Mouse (Mus musculus): Measurements from ENCODE around the gene Tnrc6b. TPM values are rescaled to one million over a fixed set of nuclear protein-coding genes. Genes with fewer than 3 reads are reported as not detected.

The Tnrc6b gene
- total RNA-seq, 1 experiment: 37.0 TPM

DNA sequence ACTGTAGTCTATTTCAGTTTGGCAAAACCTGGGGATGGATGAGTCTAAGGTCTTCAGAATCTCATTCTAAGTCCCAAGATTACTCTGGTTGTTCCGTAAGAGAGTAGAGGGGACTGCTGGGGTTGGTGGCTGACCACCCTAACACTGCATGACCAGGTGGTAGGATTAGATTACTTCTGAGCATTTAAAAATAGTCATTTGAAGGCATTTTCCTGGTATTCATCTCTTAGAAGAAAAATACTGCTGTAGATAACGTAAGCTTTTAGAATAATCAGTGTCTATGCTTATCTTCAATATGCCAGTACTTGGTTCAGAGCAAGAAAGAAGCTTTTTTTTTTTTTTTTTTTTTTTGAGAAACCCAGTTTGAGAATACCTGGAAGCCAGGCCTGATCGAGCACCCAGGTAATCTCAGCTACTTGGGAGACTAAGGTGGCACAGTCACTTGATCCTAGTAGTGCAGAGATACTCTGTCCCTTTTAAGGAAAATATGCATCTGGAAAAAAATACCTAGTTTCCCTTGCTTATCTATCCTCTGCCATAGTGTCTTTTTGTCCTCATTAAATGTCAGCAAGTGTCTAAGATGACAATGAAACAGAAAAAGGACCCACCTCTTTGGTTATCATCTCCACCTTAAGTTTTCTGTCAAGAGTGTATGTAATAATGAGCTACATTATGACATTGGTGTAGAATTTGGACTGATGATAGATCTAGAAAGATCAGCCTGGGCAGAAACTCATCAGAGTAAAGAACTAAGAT lies 33.7 kb downstream of the Tnrc6b start:
- in situ Hi-C loops (cut with MboI; ENCODE audit: low sequenced_read_pairs in 2 of 2, unreplicated experiment in 2 of 2): no loop called here
- no peak overlapping the region for H3K27ac ChIP-seq (ENCODE audit: insufficient read depth, low read depth, low read length, poor library complexity, severe bottlenecking)
- no peak for TF ChIP-seq CHD2 (IDR thresholded peaks at IDR 0.05; ENCODE audit: low read depth, low read length)
- no peak for TF ChIP-seq ZNF384 (IDR thresholded peaks at IDR 0.05; ENCODE audit: low read depth, low read length)
- no peak for TF ChIP-seq MAFK (IDR thresholded peaks at IDR 0.05; ENCODE audit: insufficient read depth, low read depth, low read length)
- TF ChIP-seq HCFC1 (IDR thresholded peaks at IDR 0.05; ENCODE audit: borderline replicate concordance, insufficient read depth, low read length): no peak
- no peak for TF ChIP-seq ZC3H11A (IDR thresholded peaks at IDR 0.05; ENCODE audit: borderline replicate concordance, low read depth, low read length)
- no peaks in the 10 kb centered on the region for H3K9me3 ChIP-seq (ENCODE audit: control insufficient read depth, insufficient read depth, low read depth, low read length)
- no peaks in the 10 kb centered on the region for H3K36me3 ChIP-seq (ENCODE audit: control insufficient read depth, insufficient read depth, low read length, poor library complexity, severe bottlenecking)
- no peak for DNase-seq (ENCODE audit: low read depth, low spot score)
- H3K4me3 ChIP-seq (ENCODE audit: insufficient read depth in 1 of 2, low read depth in 1 of 2, low read length in 2 of 2, poor library complexity in 1 of 2, severe bottlenecking in 1 of 2): no peak overlapping the region
- H3K4me1 ChIP-seq (ENCODE audit: control insufficient read depth in 2 of 2, insufficient read depth in 2 of 2, low read length in 2 of 2, poor library complexity in 1 of 2): peaks cover 3% of the 10 kb centered on the region in 2 experiments; a peak in 2 of 4 replicates
- no peak overlapping the region for H3K9ac ChIP-seq (ENCODE audit: insufficient read depth, low read depth, low read length, poor library complexity, severe bottlenecking)

DNA sequence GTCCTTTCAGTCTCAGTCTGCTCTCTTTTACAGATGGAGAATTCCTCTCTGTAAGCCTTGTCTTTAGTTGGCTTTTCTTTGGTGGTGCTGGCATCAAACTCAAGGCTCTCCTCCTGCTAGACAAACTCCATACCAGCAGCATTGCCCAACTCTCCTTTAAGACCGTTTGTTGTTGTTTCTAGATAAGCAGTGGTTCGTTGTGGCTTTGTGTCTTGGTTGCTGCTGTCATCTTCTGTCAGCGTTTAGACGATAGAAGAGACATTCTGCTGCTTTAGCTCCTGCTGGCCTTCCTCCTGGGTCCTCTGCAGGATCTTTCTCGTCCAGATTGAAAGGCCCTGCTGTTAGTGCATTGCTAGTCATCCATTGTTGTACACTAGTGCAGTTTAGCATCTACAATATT lies 37.9 kb downstream of the Tnrc6b start:
- H3K36me3 ChIP-seq (ENCODE audit: control insufficient read depth, insufficient read depth, low read length, poor library complexity, severe bottlenecking): no peaks in the 10 kb centered on the region
- H3K4me3 ChIP-seq (ENCODE audit: insufficient read depth in 1 of 2, low read depth in 1 of 2, low read length in 2 of 2, poor library complexity in 1 of 2, severe bottlenecking in 1 of 2): no peak overlapping the region
- no peaks in the 10 kb centered on the region for H3K9me3 ChIP-seq (ENCODE audit: control insufficient read depth, insufficient read depth, low read depth, low read length)
- no peak overlapping the region for H3K9ac ChIP-seq (ENCODE audit: insufficient read depth, low read depth, low read length, poor library complexity, severe bottlenecking)
- TF ChIP-seq MAFK (IDR thresholded peaks at IDR 0.05; ENCODE audit: insufficient read depth, low read depth, low read length) (no peak), CHD2 (IDR thresholded peaks at IDR 0.05; ENCODE audit: low read depth, low read length) (no peak), ZC3H11A (IDR thresholded peaks at IDR 0.05; ENCODE audit: borderline replicate concordance, low read depth, low read length) (no peak)
- DNase-seq (ENCODE audit: low read depth, low spot score): no peak
- in situ Hi-C loops (cut with MboI; ENCODE audit: low sequenced_read_pairs in 2 of 2, unreplicated experiment in 2 of 2): no loop called here
- no peaks in the 10 kb centered on the region; a peak in 1 of 4 replicates for H3K4me1 ChIP-seq (ENCODE audit: control insufficient read depth in 2 of 2, insufficient read depth in 2 of 2, low read length in 2 of 2, poor library complexity in 1 of 2)
- no peak overlapping the region for H3K27ac ChIP-seq (ENCODE audit: insufficient read depth, low read depth, low read length, poor library complexity, severe bottlenecking)

DNA sequence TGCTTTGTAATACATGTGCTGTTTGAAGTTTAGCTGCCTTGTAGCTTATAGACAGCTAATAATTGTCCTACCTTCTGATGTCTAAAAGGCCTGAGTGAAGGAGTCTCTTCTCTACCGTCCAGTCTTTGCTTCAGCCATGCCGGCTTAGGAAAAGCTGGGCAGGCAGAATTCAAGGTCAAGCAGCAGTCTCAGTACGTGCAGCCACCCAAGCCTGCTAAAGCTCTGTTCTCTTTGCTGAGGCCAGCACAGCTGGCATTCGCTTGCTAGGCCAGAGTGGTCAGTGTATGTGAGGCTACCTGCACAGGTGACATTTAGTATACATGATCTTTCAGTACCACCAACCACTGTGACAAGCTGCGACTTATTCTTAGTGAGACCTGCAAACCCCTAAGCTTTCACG lies 42.2 kb downstream of the Tnrc6b start:
- in situ Hi-C loops (cut with MboI; ENCODE audit: low sequenced_read_pairs in 2 of 2, unreplicated experiment in 2 of 2): no loop called here
- H3K9me3 ChIP-seq (ENCODE audit: control insufficient read depth, insufficient read depth, low read depth, low read length): no peaks in the 10 kb centered on the region
- no peak overlapping the region for H3K9ac ChIP-seq (ENCODE audit: insufficient read depth, low read depth, low read length, poor library complexity, severe bottlenecking)
- TF ChIP-seq MAFK (IDR thresholded peaks at IDR 0.05; ENCODE audit: insufficient read depth, low read depth, low read length) (no peak), HCFC1 (IDR thresholded peaks at IDR 0.05; ENCODE audit: borderline replicate concordance, insufficient read depth, low read length) (no peak), ZC3H11A (IDR thresholded peaks at IDR 0.05; ENCODE audit: borderline replicate concordance, low read depth, low read length) (no peak), ZNF384 (IDR thresholded peaks at IDR 0.05; ENCODE audit: low read depth, low read length) (no peak)
- no peak for DNase-seq (ENCODE audit: low read depth, low spot score)
- no peak overlapping the region for H3K4me3 ChIP-seq (ENCODE audit: insufficient read depth in 1 of 2, low read depth in 1 of 2, low read length in 2 of 2, poor library complexity in 1 of 2, severe bottlenecking in 1 of 2)
- H3K36me3 ChIP-seq (ENCODE audit: control insufficient read depth, insufficient read depth, low read length, poor library complexity, severe bottlenecking): no peaks in the 10 kb centered on the region
- no peak overlapping the region for H3K27ac ChIP-seq (ENCODE audit: insufficient read depth, low read depth, low read length, poor library complexity, severe bottlenecking)
- H3K4me1 ChIP-seq (ENCODE audit: control insufficient read depth in 2 of 2, insufficient read depth in 2 of 2, low read length in 2 of 2, poor library complexity in 1 of 2): no peaks in the 10 kb centered on the region; a peak in 1 of 4 replicates

- no peak for TF ChIP-seq ZC3H11A (IDR thresholded peaks at IDR 0.05; ENCODE audit: borderline replicate concordance, low read depth, low read length)
- TF ChIP-seq ZNF384 (IDR thresholded peaks at IDR 0.05; ENCODE audit: low read depth, low read length): no peak
- TF ChIP-seq HCFC1 (IDR thresholded peaks at IDR 0.05; ENCODE audit: borderline replicate concordance, insufficient read depth, low read length): no peak
- TF ChIP-seq MAFK (IDR thresholded peaks at IDR 0.05; ENCODE audit: insufficient read depth, low read depth, low read length): no peak
- TF ChIP-seq CHD2 (IDR thresholded peaks at IDR 0.05; ENCODE audit: low read depth, low read length): no peak
- Histone ChIP-seq H3K9me3 (ENCODE audit: control insufficient read depth, insufficient read depth, low read depth, low read length) (no peaks in the 10 kb centered on the region), H3K4me1 (ENCODE audit: control insufficient read depth in 2 of 2, insufficient read depth in 2 of 2, low read length in 2 of 2, poor library complexity in 1 of 2) (no peaks in the 10 kb centered on the region; a peak in 1 of 4 replicates), H3K36me3 (ENCODE audit: control insufficient read depth, insufficient read depth, low read length, poor library complexity, severe bottlenecking) (no peaks in the 10 kb centered on the region), H3K4me3 (ENCODE audit: insufficient read depth in 1 of 2, low read depth in 1 of 2, low read length in 2 of 2, poor library complexity in 1 of 2, severe bottlenecking in 1 of 2) (no peak overlapping the region), H3K27ac (ENCODE audit: insufficient read depth, low read depth, low read length, poor library complexity, severe bottlenecking) (no peak overlapping the region), H3K9ac (ENCODE audit: insufficient read depth, low read depth, low read length, poor library complexity, severe bottlenecking) (no peak overlapping the region)
- no peak for DNase-seq (ENCODE audit: low read depth, low spot score)
- in situ Hi-C loops (cut with MboI; ENCODE audit: low sequenced_read_pairs in 2 of 2, unreplicated experiment in 2 of 2): no loop called here
These were observed 43.0 kb downstream of the Tnrc6b start for GRCm38 (mm10) chr15:80754103-80754502.

Measured in ES-E14 (cell line).